Mouse (Mus musculus) testis, adult 2 months (tissue): Measurements from ENCODE around the gene Sag. TPM values are rescaled to one million over a fixed set of nuclear protein-coding genes. Genes with fewer than 3 reads are reported as not detected.
"Not testable (repeated sequence)": the region's sequence is repeated elsewhere in the genome, so short reads cannot be mapped to it uniquely, and the experiment has no call there.

Experiments used
- H3K27ac ChIP-seq: fragments of 200-500 bp; 2 replicates; pipeline ENCODE4 v1.5.1; 2012; ENCODE audit warnings: low read depth, low read length; ENCODE audit not compliant: control insufficient read depth, insufficient read depth
- H3K27me3 ChIP-seq: fragments of 200-500 bp; 2 replicates; pipeline ENCODE4 v1.6.1; 2012; ENCODE audit warnings: mild to moderate bottlenecking, low read length, moderate library complexity; ENCODE audit not compliant: control insufficient read depth, insufficient read depth
- H3K36me3 ChIP-seq: fragments of 200-500 bp; 2 replicates; pipeline ENCODE4 v1.6.1; 2012; ENCODE audit warnings: mild to moderate bottlenecking, low read length; ENCODE audit not compliant: control insufficient read depth, insufficient read depth
- H3K4me1 ChIP-seq: fragments of 200-500 bp; 2 replicates; pipeline ENCODE4 v1.6.1; 2012; ENCODE audit warnings: low read length; ENCODE audit not compliant: control insufficient read depth, insufficient read depth
- H3K4me3 ChIP-seq: fragments of 200-500 bp; 2 replicates; pipeline ENCODE4 v1.5.1; 2012; ENCODE audit warnings: low read depth, mild to moderate bottlenecking, low read length, moderate library complexity, mixed read lengths; ENCODE audit not compliant: control insufficient read depth
- CTCF ChIP-seq: fragments of 200-500 bp; IDR thresholded peaks from 2 replicates; pipeline ENCODE4 v1.5.1; 2012; ENCODE audit warnings: low read depth, mild to moderate bottlenecking, inconsistent platforms, low read length, moderate library complexity; ENCODE audit not compliant: control insufficient read depth, insufficient read depth, insufficient replicate concordance
- POLR2A ChIP-seq: fragments of 200-500 bp; IDR thresholded peaks from 2 replicates; pipeline ENCODE4 v1.6.1; 2012; ENCODE audit warnings: low read depth, mild to moderate bottlenecking, inconsistent platforms, low read length, moderate library complexity; ENCODE audit not compliant: control insufficient read depth
- polyA plus RNA-seq: library from polyadenylated mRNA; depleted of rRNA; stranded (reverse); fragments of >200 nt; gene quantifications from 2 replicates; pipeline ENCODE4 v1.2.3, GENCODE M21; 2012

Gene Sag
- polyA plus RNA-seq, 1 experiment = 11.1 TPM

- H3K4me3 ChIP-seq = no peak overlapping the region
- H3K27ac ChIP-seq = no peak overlapping the region
- H3K27me3 ChIP-seq = no peaks in the 10 kb centered on the region
- H3K36me3 ChIP-seq = no peaks in the 10 kb centered on the region
- H3K4me1 ChIP-seq = no peaks in the 10 kb centered on the region
- TF ChIP-seq POLR2A (no peak), CTCF (no peak)
These were observed 21.8 kb downstream of the Sag start for GRCm38 (mm10) chr1:87825281-87825680.

GRCm38 (mm10) chr1:87825991-87826390, 22.5 kb downstream of the Sag start:
- Histone ChIP-seq H3K36me3 (no peaks in the 10 kb centered on the region), H3K27ac (no peak overlapping the region)

GRCm38 (mm10) chr1:87826474-87826873, 23.0 kb downstream of the Sag start:
- Histone ChIP-seq H3K36me3 (no peaks in the 10 kb centered on the region), H3K27me3 (no peaks in the 10 kb centered on the region), H3K4me1 (no peaks in the 10 kb centered on the region), H3K27ac (no peak overlapping the region), H3K4me3 (no peak overlapping the region)
- TF ChIP-seq CTCF (no peak), POLR2A (no peak)

More at GRCm38 (mm10) chr1:87825991-87826390, 22.5 kb downstream of the Sag start:
- no peaks in the 10 kb centered on the region for H3K4me1 ChIP-seq
- H3K27me3 ChIP-seq = no peaks in the 10 kb centered on the region
- TF ChIP-seq CTCF (no peak), POLR2A (no peak)
- H3K4me3 ChIP-seq = no peak overlapping the region

- not testable (repeated sequence) for H3K27ac ChIP-seq, H3K4me1 ChIP-seq, H3K27me3 ChIP-seq, H3K36me3 ChIP-seq, H3K4me3 ChIP-seq
These were observed 24.0 kb downstream of the Sag start for GRCm38 (mm10) chr1:87827476-87827875.

GRCm38 (mm10) chr1:87828185-87828584, 24.7 kb downstream of the Sag start:
- no peaks in the 10 kb centered on the region for H3K27me3 ChIP-seq
- H3K36me3 ChIP-seq = no peaks in the 10 kb centered on the region
- no peaks in the 10 kb centered on the region for H3K4me1 ChIP-seq
- H3K27ac ChIP-seq = no peak overlapping the region
- no peak for TF ChIP-seq CTCF
- no peak for TF ChIP-seq POLR2A
- H3K4me3 ChIP-seq = no peak overlapping the region

- no peak overlapping the region for H3K27ac ChIP-seq
- TF ChIP-seq CTCF (no peak), POLR2A (no peak)
- no peaks in the 10 kb centered on the region for H3K36me3 ChIP-seq
- no peak overlapping the region for H3K4me3 ChIP-seq
- no peaks in the 10 kb centered on the region for H3K27me3 ChIP-seq
- H3K4me1 ChIP-seq = no peaks in the 10 kb centered on the region
These were observed 25.6 kb downstream of the Sag start for GRCm38 (mm10) chr1:87828926-87829580.

GRCm38 (mm10) chr1:87829621-87830211, 26.2 kb downstream of the Sag start:
- Histone ChIP-seq H3K4me3 (no peak overlapping the region), H3K27ac (no peak overlapping the region), H3K36me3 (no peaks in the 10 kb centered on the region), H3K27me3 (no peaks in the 10 kb centered on the region), H3K4me1 (no peaks in the 10 kb centered on the region)
- no peak for TF ChIP-seq CTCF
- TF ChIP-seq POLR2A = no peak
